Mouse (Mus musculus): ENCODE measurements around the gene Gatad1. TPM values are rescaled to one million over a fixed set of nuclear protein-coding genes. Genes with fewer than 3 reads are reported as not detected.
A peak's percentile ranks its signal among the peaks of the same experiment; 100 is the strongest.
"Not testable (repeated sequence)": the region's sequence is repeated elsewhere in the genome, so short reads cannot be mapped to it uniquely, and the experiment has no call there.

Gene Gatad1
- total RNA-seq, 1 experiment from 2014 or later, result 146 TPM

GRCm38 (mm10) chr5:3635286-3635685 lies 21.7 kb downstream of the Gatad1 start:
- DNase-seq, result no peak

GRCm38 (mm10) chr5:3633951-3634350 lies 23.0 kb downstream of the Gatad1 start:
- DNase-seq, result peak; percentile 27

GRCm38 (mm10) chr5:3633315-3633714 lies 23.7 kb downstream of the Gatad1 start:
- no peak for DNase-seq

GRCm38 (mm10) chr5:3632285-3632684 lies 24.7 kb downstream of the Gatad1 start:
- DNase-seq, result no peak

- no peak for DNase-seq
Measured at GRCm38 (mm10) chr5:3631512-3632271, 25.3 kb downstream of the Gatad1 start.

GRCm38 (mm10) chr5:3630055-3630454 lies 26.9 kb downstream of the Gatad1 start:
- DNase-seq, result no peak

GRCm38 (mm10) chr5:3620486-3620885 lies 36.5 kb downstream of the Gatad1 start:
- DNase-seq, result no peak

- DNase-seq, result not testable (repeated sequence)
Measured at GRCm38 (mm10) chr5:3611835-3612234, 45.1 kb downstream of the Gatad1 start.

GRCm38 (mm10) chr5:3609241-3609640 lies 47.7 kb downstream of the Gatad1 start:
- peak; percentile 18 for DNase-seq

- peak; percentile 41 for DNase-seq
Measured at GRCm38 (mm10) chr5:3607114-3607513, 49.9 kb downstream of the Gatad1 start.

GRCm38 (mm10) chr5:3600790-3601189 lies 56.2 kb downstream of the Gatad1 start:
- no peak for DNase-seq

GRCm38 (mm10) chr5:3600298-3600697 lies 56.7 kb downstream of the Gatad1 start:
- peak; percentile 21 for DNase-seq

GRCm38 (mm10) chr5:3598766-3599165 lies 58.2 kb downstream of the Gatad1 start:
- no peak for DNase-seq

GRCm38 (mm10) chr5:3597171-3597570 lies 59.8 kb downstream of the Gatad1 start:
- DNase-seq, result no peak

GRCm38 (mm10) chr5:3596399-3596766 lies 60.6 kb downstream of the Gatad1 start, which contains the start of gene Rbm48:
Gene Rbm48 (minus strand): TSS chr5:3596585.
- DNase-seq, result peak; percentile 91

- peak; percentile 97 for DNase-seq
Measured at GRCm38 (mm10) chr5:3595693-3596398, 61.1 kb downstream of the Gatad1 start, which contains the start of gene Pex1. Gene Pex1 (plus strand): TSS chr5:3596066.

Small RNAs within 50 kb of the gene (microRNA-seq; reads per million reads assigned to microRNA genes)
- gene Gm22926 (0 reads per million in 2 experiments), gene Gm26238 (0 reads per million in 2 experiments)

Other genes starting within 250 kb of the Gatad1 start
- 30.1 and 32.0 TPM in 2 replicates for gene Fam133b, start 113.4 kb downstream of the Gatad1 start, total RNA-seq (2021)
- 2.6 and 3.0 TPM in 2 replicates for gene 1700109H08Rik, start 85.6 kb downstream of the Gatad1 start, total RNA-seq (2021)
- 26.0 and 27.2 TPM in 2 replicates for gene Pex1, start 61.1 kb downstream of the Gatad1 start, total RNA-seq (2021)
- gene Rbm48, start 60.6 kb downstream of the Gatad1 start, total RNA-seq (2021), result 6.3 and 14.8 TPM in 2 replicates
- not detected in 2 replicates for gene Tmbim7, start 6.0 kb downstream of the Gatad1 start, total RNA-seq (2021)
- 57.7 and 58.3 TPM in 2 replicates for gene Ankib1, start 145.7 kb upstream of the Gatad1 start, total RNA-seq (2021)
- 45.3 and 49.4 TPM in 2 replicates for gene Krit1, start 146.0 kb upstream of the Gatad1 start, total RNA-seq (2021)
- not detected in 2 replicates for gene Lrrd1, start 188.0 kb upstream of the Gatad1 start, total RNA-seq (2021)
- 6.1 and 8.6 TPM in 2 replicates for gene Mterf1a, start 236.7 kb upstream of the Gatad1 start, total RNA-seq (2021)